Mouse (Mus musculus) midbrain, embryonic 11.5 days (tissue): ENCODE data around the gene Vamp3. TPM values are rescaled to one million over a fixed set of nuclear protein-coding genes. Genes with fewer than 3 reads are reported as not detected.

Experiments used
- ATAC-seq: fragments of 200-750 bp; cut with Nextera tagmentation; 2 replicates; pipeline ENCODE4 v1.8.0; 2017; ENCODE audit warnings: moderate TSS enrichment, moderate library complexity; ENCODE audit not compliant: low FRiP score
- DNase-seq: peaks from one replicate; pipeline ENCODE4 v3.0.0; 2015; ENCODE audit warnings: low spot score; ENCODE audit errors: missing footprints
- H3K27ac ChIP-seq: fragments of 300-500 bp; sonication (generic); 2 replicates; pipeline ENCODE4 v1.5.1; 2014; ENCODE audit warnings: low read depth, low read length
- H3K27me3 ChIP-seq: fragments of 300-500 bp; sonication (generic); 2 replicates; pipeline ENCODE4 v1.6.1; 2014; ENCODE audit warnings: mild to moderate bottlenecking, low read length, moderate library complexity, mixed read lengths; ENCODE audit not compliant: control insufficient read depth, insufficient read depth
- H3K36me3 ChIP-seq: fragments of 300-500 bp; sonication (generic); 2 replicates; pipeline ENCODE4 v1.6.1; 2014; ENCODE audit warnings: mild to moderate bottlenecking, low read length, moderate library complexity, mixed read lengths; ENCODE audit not compliant: control insufficient read depth, insufficient read depth
- H3K4me1 ChIP-seq: fragments of 300-500 bp; sonication (generic); 2 replicates; pipeline ENCODE4 v1.6.1; 2014; ENCODE audit warnings: low read length; ENCODE audit not compliant: control insufficient read depth, insufficient read depth
- H3K4me2 ChIP-seq: fragments of 300-500 bp; sonication (generic); 2 replicates; pipeline ENCODE4 v1.6.1; 2014; ENCODE audit warnings: mild to moderate bottlenecking, moderate library complexity
- H3K4me3 ChIP-seq: fragments of 300-500 bp; sonication (generic); 2 replicates; pipeline ENCODE4 v1.5.1; 2014; ENCODE audit warnings: low read depth, low read length
- H3K9ac ChIP-seq: fragments of 300-500 bp; sonication (generic); 2 replicates; pipeline ENCODE4 v1.6.1; 2014; ENCODE audit warnings: low read length
- H3K9me3 ChIP-seq: fragments of 300-500 bp; sonication (generic); 2 replicates; pipeline ENCODE4 v1.6.1; 2016; ENCODE audit warnings: low read length; ENCODE audit not compliant: control insufficient read depth
- WGBS: fragments of 180-500 bp; shearing (Covaris S2); extraction: QIAGEN DNeasy Blood & Tissue Kit; methylation state at CpG from one replicate; pipeline ENCODE4 v1.1.7; 2014; 5-methylcytosine and 5-hydroxymethylcytosine counted together
- polyA plus RNA-seq: library from polyadenylated mRNA; unstranded; fragments of >200 nt; fragmentation: Nextera tagmentation; extraction: Ambion mirVana; gene quantifications from 2 replicates; pipeline ENCODE4 v1.2.1, GENCODE M21; 2014

Vamp3 gene
- polyA plus RNA-seq, 1 experiment from 2014 or later = 80.3 TPM

DNA sequence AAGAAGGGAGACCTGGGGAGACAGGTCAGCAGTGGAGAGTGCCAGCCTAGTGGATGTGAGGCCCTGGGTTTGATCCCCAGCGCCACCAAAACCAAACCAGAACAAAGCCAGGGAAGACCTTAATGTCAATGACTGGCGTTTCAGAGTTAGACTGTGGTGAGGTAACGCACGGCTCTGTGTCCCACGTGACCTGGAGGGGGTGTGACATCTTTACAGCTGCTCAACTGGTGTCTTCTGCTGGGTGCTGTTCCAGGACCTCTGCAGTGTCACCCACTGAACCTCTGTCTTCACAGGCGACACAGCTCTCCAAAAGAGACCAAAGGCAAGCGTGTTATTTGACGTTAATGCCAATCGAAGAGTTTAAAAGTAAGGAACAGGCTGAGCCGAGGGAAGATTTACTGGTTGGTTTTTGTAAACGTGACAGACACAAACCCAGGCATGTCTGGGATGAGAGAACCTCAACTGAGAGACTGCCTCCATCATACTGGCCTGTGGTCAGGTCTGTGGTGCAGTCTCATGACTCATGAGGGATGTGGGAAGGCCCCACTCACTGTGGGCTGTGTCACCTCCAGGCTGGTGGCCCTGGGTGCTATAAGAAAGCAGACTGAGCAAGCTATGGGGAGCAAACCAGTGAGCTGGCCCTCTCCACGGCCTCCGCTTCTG is 52.0 kb downstream of the Vamp3 start:
- Histone ChIP-seq H3K36me3 (no peaks in the 10 kb centered on the region), H3K27ac (no peak overlapping the region), H3K27me3 (no peaks in the 10 kb centered on the region), H3K4me3 (no peak overlapping the region), H3K9ac (no peak overlapping the region), H3K4me2 (no peak overlapping the region), H3K9me3 (no peaks in the 10 kb centered on the region), H3K4me1 (no peaks in the 10 kb centered on the region)
- 91% methylated on average over 13 of the region's 13 CpGs for WGBS
- DNase-seq (no peak), ATAC-seq (no peak)

DNA sequence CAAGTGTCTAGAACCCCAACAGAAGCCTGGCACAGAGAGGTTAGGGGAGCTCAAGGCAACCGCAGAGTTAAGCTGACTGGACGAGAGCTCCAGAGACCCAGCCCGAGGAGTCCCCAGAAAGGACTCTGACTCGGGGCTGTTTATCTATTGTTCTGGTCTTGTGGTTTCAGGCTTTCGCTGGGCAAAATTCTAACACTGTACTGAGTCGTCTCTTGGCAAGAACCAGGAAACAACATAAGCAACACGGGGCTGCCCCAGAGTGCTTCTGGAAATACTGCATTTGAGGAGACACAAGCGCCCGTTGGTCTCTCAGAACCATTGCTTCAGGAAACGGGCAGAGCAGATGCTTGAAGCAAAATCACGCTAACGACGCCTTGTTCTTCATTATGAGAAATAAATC is 56.4 kb downstream of the Vamp3 start:
- Histone ChIP-seq H3K4me2 (no peak overlapping the region), H3K9me3 (no peaks in the 10 kb centered on the region), H3K4me3 (no peak overlapping the region), H3K27ac (no peak overlapping the region), H3K36me3 (no peaks in the 10 kb centered on the region), H3K27me3 (no peaks in the 10 kb centered on the region), H3K4me1 (no peaks in the 10 kb centered on the region), H3K9ac (no peak overlapping the region)
- WGBS = 81% methylated on average over 13 of the region's 13 CpGs
- DNase-seq (no peak), ATAC-seq (no peak)

GRCm38 (mm10) chr4:150998626-150999025 is 59.1 kb downstream of the Vamp3 start:
- H3K9ac ChIP-seq = no peak overlapping the region
- 94% methylated on average over 9 of the region's 9 CpGs for WGBS
- no peak for ATAC-seq

More at GRCm38 (mm10) chr4:150998626-150999025, 59.1 kb downstream of the Vamp3 start:
- Histone ChIP-seq H3K36me3 (no peaks in the 10 kb centered on the region), H3K4me1 (no peaks in the 10 kb centered on the region), H3K4me2 (no peak overlapping the region), H3K27ac (no peak overlapping the region), H3K27me3 (no peaks in the 10 kb centered on the region), H3K9me3 (no peaks in the 10 kb centered on the region), H3K4me3 (no peak overlapping the region)
- DNase-seq = no peak

Other genes starting within 250 kb of the Vamp3 start
- 29.5 and 29.7 TPM in 2 replicates for gene Errfi1, start 204.0 kb downstream of the Vamp3 start, polyA plus RNA-seq
- 383 and 406 TPM in 2 replicates for gene Park7, start 143.5 kb downstream of the Vamp3 start, polyA plus RNA-seq
- gene Tnfrsf9, start 143.4 kb downstream of the Vamp3 start, polyA plus RNA-seq = 0.18 and 0.30 TPM in 2 replicates
- not detected in 2 replicates for gene Uts2, start 60.9 kb downstream of the Vamp3 start, polyA plus RNA-seq
- gene Per3, start 13.3 kb downstream of the Vamp3 start, polyA plus RNA-seq = 3.9 and 5.2 TPM in 2 replicates
- not detected in 2 replicates for gene Gm13090, start 31.6 kb upstream of the Vamp3 start, polyA plus RNA-seq